Comparison of ENCODE assay signal across 8 mouse cellular contexts in the genomic region with DNA sequence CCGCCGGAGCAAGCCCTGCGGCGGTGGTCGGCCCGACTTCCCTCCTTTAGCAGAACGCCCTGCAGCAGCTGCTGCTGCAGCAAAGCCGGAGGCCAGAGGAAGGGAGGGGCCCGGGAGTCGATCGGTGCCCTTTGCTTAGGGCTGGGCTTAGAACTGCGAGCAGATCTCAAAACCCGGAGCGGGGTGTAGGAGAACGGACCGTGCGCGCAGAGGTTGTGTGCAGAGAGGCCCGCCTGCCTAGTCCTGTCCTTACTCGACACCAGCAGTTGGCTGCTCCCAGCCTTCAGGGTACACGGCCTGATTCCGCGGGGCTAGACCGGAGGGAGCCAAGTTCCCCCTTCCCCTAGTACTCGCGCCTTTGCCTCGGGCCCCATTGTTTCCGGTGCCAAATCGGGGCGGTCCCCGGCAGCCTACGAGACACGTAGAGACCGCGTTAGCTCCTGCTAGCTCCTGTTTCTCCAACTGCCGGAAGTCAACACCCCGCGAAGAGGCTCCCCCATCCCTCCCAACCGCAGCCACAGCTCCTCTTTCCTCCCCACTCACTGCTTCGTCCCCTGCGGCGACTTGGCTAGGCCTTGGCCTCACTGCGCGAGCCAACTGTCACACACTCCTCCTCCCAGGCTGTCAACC. TPM values are rescaled to one million over a fixed set of nuclear protein-coding genes. Genes with fewer than 3 reads are reported as not detected.
A peak's percentile ranks its signal among the peaks of the same experiment; 100 is the strongest.
DNase-seq lines count a peak whose midpoint lies in the region; ATAC-seq lines count a peak whose summit lies in the region.

Gene Lnpep, minus strand, starts transcription at position 94 of the 630 bp plus-strand sequence.

- ATAC-seq in hematopoietic stem cell, adult 5-6 weeks (replicated peaks in 1 of 2; ENCODE audit: insufficient read depth in 1 of 2, low FRiP score in 2 of 2, low TSS enrichment in 1 of 2, low read depth in 1 of 2, poor library complexity in 2 of 2, severe bottlenecking in 2 of 2): peak; percentile 80 to 81
- ATAC-seq in lung, embryonic 16.5 days (ENCODE audit: low read depth): peak; percentile 94

- 0 out of 2 replicates have a peak, but pooled peaks cover 2% of the 10 kb centered on the region for H3K9me3 ChIP-seq in lung, embryonic 16.5 days (ENCODE audit: control insufficient read depth, low read length)

- peaks cover 8% of the 10 kb centered on the region for H3K4me1 ChIP-seq in lung, embryonic 16.5 days (replicated peaks; ENCODE audit: control insufficient read depth, insufficient read depth, low read length)

- no peaks in the 10 kb centered on the region for H3K27me3 ChIP-seq in lung, embryonic 16.5 days (ENCODE audit: control insufficient read depth, insufficient read depth, low read depth, low read length)

- peak within 1 kb of the TSS; percentile 84 for H3K4me2 ChIP-seq in lung, embryonic 16.5 days (ENCODE audit: low read depth, low read length)

- under 1% methylated on average over 43 of the region's 44 CpGs for whole genome bisulfite sequencing in lung, embryonic 16.5 days

- peak within 1 kb of the TSS; percentile 100 for H3K27ac ChIP-seq in lung, embryonic 16.5 days (ENCODE audit: low read length)

- H3K9ac ChIP-seq in lung, embryonic 16.5 days (ENCODE audit: low read length): peak within 1 kb of the TSS; percentile 98

- peak within 1 kb of the TSS; percentile 97 for H3K4me3 ChIP-seq in lung, embryonic 16.5 days (ENCODE audit: low read length)

- H3K36me3 ChIP-seq in lung, embryonic 16.5 days (ENCODE audit: control insufficient read depth, insufficient read depth, low read length): no peaks in the 10 kb centered on the region

- DNase-seq in MEL-GATA-1-ER (ENCODE audit: extremely low read depth, low read depth): peak; percentile 92
- DNase-seq in cerebellum, adult 8-10 months: peak; percentile 96
- peak; percentile 90 for DNase-seq in forelimb bud, embryonic 11.5 days (ENCODE audit: low read depth, low spot score)
- DNase-seq in layer of hippocampus, adult 9-10 months (ENCODE audit: low spot score): peak; percentile 89
- peak; percentile 89 for DNase-seq in ovary, postnatal 10 days (ENCODE audit: low spot score)
- DNase-seq in thymus, postnatal 14 days: peak; percentile 96

RNA-seq across cellular contexts. Expression of gene Lnpep, which starts in this region (rescaled TPM):
- total RNA-seq in hematopoietic stem cell, adult 5-6 weeks (2017): 62.1 and 83.2 TPM in 2 replicates
- 8.0 and 8.4 TPM in 2 replicates for polyA plus RNA-seq in lung, embryonic 16.5 days (2015; fragmentation: Nextera tagmentation; extraction: Ambion mirVana)

Comparison
In these comparisons a context has a peak if more than half of its experiments do, and no peak if none do; other contexts are left out.
1. Peak in every context shown above with its lines: DNase-seq, ATAC-seq, H3K4me3 ChIP-seq and H3K27ac ChIP-seq.